Mouse (Mus musculus) brain, embryonic 14.5 days (tissue): ENCODE results near the gene Smarca2.

Experiments
- CTCF ChIP-seq: fragments of 200-500 bp; IDR thresholded peaks from 2 replicates; pipeline ENCODE4 v1.5.1; 2012; ENCODE audit warnings: inconsistent platforms, mild to moderate bottlenecking, moderate library complexity, borderline replicate concordance; ENCODE audit not compliant: insufficient read depth, insufficient read length; ENCODE audit errors: extremely low read depth
- POLR2A ChIP-seq: fragments of 200-500 bp; IDR thresholded peaks from 2 replicates; pipeline ENCODE4 v1.6.1; 2012; ENCODE audit warnings: mild to moderate bottlenecking, inconsistent platforms, borderline replicate concordance; ENCODE audit not compliant: poor library complexity, insufficient read depth, insufficient read length, severe bottlenecking; ENCODE audit errors: extremely low read depth

- TF ChIP-seq CTCF (no peak), POLR2A (no peak)
Measured at GRCm38 (mm10) chr19:26765483-26765882, 160.6 kb downstream of the Smarca2 start.
